Mouse (Mus musculus): Measurements from ENCODE around the gene Olfr154. TPM values are rescaled to one million over a fixed set of nuclear protein-coding genes. Genes with fewer than 3 reads are reported as not detected.
"Not testable (repeated sequence)": the region's sequence is repeated elsewhere in the genome, so short reads cannot be mapped to it uniquely, and the experiment has no call there.

Gene Olfr154
- polyA plus RNA-seq (2015; fragmentation: Nextera tagmentation; extraction: Ambion mirVana), result not detected in 2 replicates

DNA sequence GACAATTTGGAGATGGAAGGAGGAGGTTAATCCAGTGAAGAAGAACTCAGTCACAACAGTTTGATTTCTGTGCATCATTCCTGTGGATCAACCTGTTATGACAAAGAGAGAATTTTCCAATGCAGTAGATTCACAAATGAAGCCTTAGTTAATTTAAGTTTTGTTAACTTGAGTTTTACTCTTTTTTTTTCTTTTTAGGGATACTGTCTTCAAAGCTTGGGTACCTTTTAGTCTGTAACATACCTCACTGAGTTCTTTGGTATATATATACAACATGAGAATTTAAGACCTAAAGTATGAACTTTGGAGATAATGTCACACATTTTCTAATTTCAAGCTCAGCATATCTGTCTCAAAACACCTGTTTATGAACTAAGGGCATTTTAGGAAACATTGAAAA is at the start of gene Olfr154:
Gene Olfr154 (minus strand): TSS at position 101 of the 400 bp plus-strand sequence.
- H3K4me3 ChIP-seq (ENCODE audit: low read length); H3K27me3 ChIP-seq (ENCODE audit: control insufficient read depth, insufficient read depth, low read length); ATAC-seq (replicated peaks; ENCODE audit: extremely low read depth, insufficient read depth, low FRiP score); H3K36me3 ChIP-seq (ENCODE audit: control insufficient read depth, insufficient read depth); H3K9ac ChIP-seq (ENCODE audit: low read length); H3K27ac ChIP-seq (ENCODE audit: low read length); H3K4me2 ChIP-seq (ENCODE audit: low read depth, low read length); H3K4me1 ChIP-seq (ENCODE audit: control insufficient read depth, insufficient read depth, low read length); H3K9me3 ChIP-seq (replicated peaks; ENCODE audit: control insufficient read depth, low read length): not testable (repeated sequence)

DNA sequence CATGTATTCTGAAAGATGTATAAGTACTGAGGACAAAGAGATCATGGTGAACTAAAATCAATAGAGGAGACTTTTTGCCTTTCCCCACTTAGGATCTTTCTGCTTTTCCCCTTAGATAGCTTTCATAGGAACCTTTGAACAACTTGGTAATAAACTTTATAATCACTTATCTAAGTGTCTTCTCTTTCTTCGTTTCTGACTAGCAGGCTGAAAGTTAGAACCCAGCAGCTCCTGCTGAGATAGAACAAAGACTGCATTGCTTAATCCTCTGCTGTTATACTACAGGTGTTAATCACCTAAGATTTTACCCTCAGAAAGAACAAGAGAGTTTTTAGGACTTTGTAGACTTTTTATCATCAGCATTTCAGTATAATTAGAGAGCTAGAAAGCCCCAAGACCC is 46.9 kb upstream of the Olfr154 start:
- Histone ChIP-seq H3K27ac (ENCODE audit: low read length) (no peak overlapping the region), H3K4me3 (ENCODE audit: low read length) (no peak overlapping the region), H3K4me2 (ENCODE audit: low read depth, low read length) (no peak overlapping the region), H3K27me3 (ENCODE audit: control insufficient read depth, insufficient read depth, low read length) (no peaks in the 10 kb centered on the region), H3K36me3 (ENCODE audit: control insufficient read depth, insufficient read depth) (no peaks in the 10 kb centered on the region), H3K9ac (ENCODE audit: low read length) (no peak overlapping the region), H3K9me3 (replicated peaks; ENCODE audit: control insufficient read depth, low read length) (no peaks in the 10 kb centered on the region), H3K4me1 (ENCODE audit: control insufficient read depth, insufficient read depth, low read length) (no peaks in the 10 kb centered on the region)
- no peak for ATAC-seq (replicated peaks; ENCODE audit: extremely low read depth, insufficient read depth, low FRiP score)
- WGBS, result 31% methylated on average over 1 of the region's 1 CpGs

DNA sequence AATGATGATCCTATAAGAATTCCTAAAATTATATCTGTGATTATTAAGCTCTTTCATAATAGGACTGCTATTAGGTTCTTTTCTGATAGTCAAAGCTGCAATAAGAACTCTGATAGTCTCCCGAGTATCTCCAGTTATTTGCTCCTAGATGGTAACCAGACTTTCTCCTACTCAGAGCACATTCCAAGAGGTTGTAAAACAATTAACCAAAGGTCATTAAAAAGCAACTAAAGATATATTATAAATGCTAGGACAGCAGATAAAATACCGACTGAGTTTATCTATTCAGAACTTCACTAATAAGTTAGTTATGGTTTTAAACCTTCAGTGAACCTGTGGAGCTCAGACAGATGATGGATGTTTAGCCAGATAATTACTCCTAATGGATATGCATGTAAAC is 46.4 kb upstream of the Olfr154 start:
- WGBS, result 56% methylated on average over 2 of the region's 2 CpGs
- H3K9me3 ChIP-seq (replicated peaks; ENCODE audit: control insufficient read depth, low read length); ATAC-seq (replicated peaks; ENCODE audit: extremely low read depth, insufficient read depth, low FRiP score); H3K4me1 ChIP-seq (ENCODE audit: control insufficient read depth, insufficient read depth, low read length); H3K27me3 ChIP-seq (ENCODE audit: control insufficient read depth, insufficient read depth, low read length); H3K4me2 ChIP-seq (ENCODE audit: low read depth, low read length); H3K9ac ChIP-seq (ENCODE audit: low read length); H3K4me3 ChIP-seq (ENCODE audit: low read length); H3K27ac ChIP-seq (ENCODE audit: low read length); H3K36me3 ChIP-seq (ENCODE audit: control insufficient read depth, insufficient read depth): not testable (repeated sequence)

DNA sequence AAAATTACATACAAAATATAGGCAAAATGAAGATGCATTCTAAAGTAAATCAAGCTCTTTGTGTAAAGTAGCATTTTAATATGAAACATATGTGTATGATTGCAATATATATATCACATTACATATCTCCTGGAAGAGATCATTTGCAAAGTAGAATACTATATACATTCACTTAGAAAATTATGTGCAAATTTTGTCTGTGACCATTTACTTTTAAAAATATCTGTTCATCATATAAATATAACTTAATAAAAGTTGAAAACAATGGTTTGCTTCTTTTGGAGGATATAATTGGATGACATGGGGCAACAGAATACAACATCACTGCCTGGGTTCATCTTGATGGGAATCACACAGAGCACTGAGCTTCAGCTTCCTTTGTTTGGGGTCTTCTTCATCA is 24.9 kb upstream of the Olfr154 start, which contains the start of gene Olfr1008:
Gene Olfr1008 (plus strand): TSS at position 301 of the 400 bp plus-strand sequence.
- ATAC-seq (replicated peaks; ENCODE audit: extremely low read depth, insufficient read depth, low FRiP score), result no peak
- no peaks in the 10 kb centered on the region for H3K36me3 ChIP-seq (ENCODE audit: control insufficient read depth, insufficient read depth)
- no peak within 1 kb of the TSS for H3K27ac ChIP-seq (ENCODE audit: low read length)
- H3K4me2 ChIP-seq (ENCODE audit: low read depth, low read length), result no peak within 1 kb of the TSS
- H3K4me3 ChIP-seq (ENCODE audit: low read length), result no peak within 1 kb of the TSS
- H3K9ac ChIP-seq (ENCODE audit: low read length), result no peak within 1 kb of the TSS
- no peaks in the 10 kb centered on the region for H3K4me1 ChIP-seq (ENCODE audit: control insufficient read depth, insufficient read depth, low read length)
- no peaks in the 10 kb centered on the region for H3K9me3 ChIP-seq (replicated peaks; ENCODE audit: control insufficient read depth, low read length)
- H3K27me3 ChIP-seq (ENCODE audit: control insufficient read depth, insufficient read depth, low read length), result no peaks in the 10 kb centered on the region

DNA sequence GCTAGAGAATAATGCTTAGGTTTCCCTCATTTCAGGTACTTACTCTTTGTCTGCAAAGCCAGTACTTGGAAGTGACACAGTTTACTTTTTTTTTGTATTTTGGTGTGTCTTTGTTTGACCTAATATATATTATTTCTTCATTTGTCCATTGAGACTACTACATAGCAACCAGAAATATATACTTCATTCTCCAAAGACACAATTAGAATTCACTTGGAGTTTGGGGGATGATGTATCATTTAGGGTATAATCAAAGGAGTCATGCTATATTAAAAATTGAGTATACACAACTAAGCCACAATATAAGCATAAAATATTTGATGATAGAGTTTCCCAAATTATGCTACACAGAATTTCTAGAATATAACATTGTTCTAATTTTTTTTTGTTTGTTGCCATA is 14.4 kb upstream of the Olfr154 start, which contains the start of gene Olfr1006:
Gene Olfr1006 (minus strand): TSS at position 101 of the 400 bp plus-strand sequence.
- no peak within 1 kb of the TSS for H3K4me2 ChIP-seq (ENCODE audit: low read depth, low read length)
- H3K9ac ChIP-seq (ENCODE audit: low read length), result no peak within 1 kb of the TSS
- H3K27me3 ChIP-seq (ENCODE audit: control insufficient read depth, insufficient read depth, low read length), result no peaks in the 10 kb centered on the region
- no peaks in the 10 kb centered on the region for H3K36me3 ChIP-seq (ENCODE audit: control insufficient read depth, insufficient read depth)
- no peak within 1 kb of the TSS for H3K27ac ChIP-seq (ENCODE audit: low read length)
- no peak for ATAC-seq (replicated peaks; ENCODE audit: extremely low read depth, insufficient read depth, low FRiP score)
- no peaks in the 10 kb centered on the region for H3K9me3 ChIP-seq (replicated peaks; ENCODE audit: control insufficient read depth, low read length)
- no peak within 1 kb of the TSS for H3K4me3 ChIP-seq (ENCODE audit: low read length)
- no peaks in the 10 kb centered on the region for H3K4me1 ChIP-seq (ENCODE audit: control insufficient read depth, insufficient read depth, low read length)

DNA sequence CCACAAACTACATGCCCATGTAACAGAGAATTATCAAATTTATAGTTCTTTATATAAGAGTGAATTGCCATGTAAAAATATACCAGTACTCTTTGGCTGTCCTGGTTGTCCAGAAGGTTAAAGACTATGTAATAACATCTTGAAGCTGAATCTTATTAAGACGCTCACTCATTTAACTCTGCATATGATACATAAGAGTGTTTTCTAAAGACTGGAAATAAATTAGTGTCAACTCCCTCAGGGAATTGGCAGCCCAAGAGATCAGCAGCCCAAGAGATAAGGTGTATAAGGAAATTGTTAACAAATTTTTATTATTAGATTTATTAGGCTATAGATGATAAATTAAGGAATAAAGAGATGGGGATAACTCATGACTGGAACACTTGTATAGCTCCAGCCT is 13.7 kb downstream of the Olfr154 start, which contains the start of gene Olfr1002:
Gene Olfr1002 (minus strand): TSS at position 101 of the 400 bp plus-strand sequence.
- no peaks in the 10 kb centered on the region for H3K9me3 ChIP-seq (replicated peaks; ENCODE audit: control insufficient read depth, low read length)
- H3K4me2 ChIP-seq (ENCODE audit: low read depth, low read length), result no peak within 1 kb of the TSS
- no peak within 1 kb of the TSS for H3K27ac ChIP-seq (ENCODE audit: low read length)
- H3K4me3 ChIP-seq (ENCODE audit: low read length), result no peak within 1 kb of the TSS
- H3K9ac ChIP-seq (ENCODE audit: low read length), result no peak within 1 kb of the TSS
- WGBS, result 86% methylated on average over 1 of the region's 1 CpGs
- no peaks in the 10 kb centered on the region for H3K4me1 ChIP-seq (ENCODE audit: control insufficient read depth, insufficient read depth, low read length)
- no peak for ATAC-seq (replicated peaks; ENCODE audit: extremely low read depth, insufficient read depth, low FRiP score)
- H3K36me3 ChIP-seq (ENCODE audit: control insufficient read depth, insufficient read depth), result no peaks in the 10 kb centered on the region
- no peaks in the 10 kb centered on the region for H3K27me3 ChIP-seq (ENCODE audit: control insufficient read depth, insufficient read depth, low read length)

Other genes with a start within 250 kb of the Olfr154 start
- not detected in 2 replicates for gene Olfr993, start 249.6 kb downstream of the Olfr154 start, polyA plus RNA-seq (2015; fragmentation: Nextera tagmentation; extraction: Ambion mirVana)
- not detected in 2 replicates for gene Olfr994, start 228.0 kb downstream of the Olfr154 start, polyA plus RNA-seq (2015; fragmentation: Nextera tagmentation; extraction: Ambion mirVana)
- gene Olfr995, start 220.8 kb downstream of the Olfr154 start, polyA plus RNA-seq (2015; fragmentation: Nextera tagmentation; extraction: Ambion mirVana), result not detected in 2 replicates
- gene 4833423E24Rik, start 145.4 kb downstream of the Olfr154 start, polyA plus RNA-seq (2015; fragmentation: Nextera tagmentation; extraction: Ambion mirVana), result 0.15 and 0.29 TPM in 2 replicates
- not detected in 2 replicates for gene Olfr996, start 85.2 kb downstream of the Olfr154 start, polyA plus RNA-seq (2015; fragmentation: Nextera tagmentation; extraction: Ambion mirVana)
- not detected in 2 replicates for gene Olfr998, start 75.5 kb downstream of the Olfr154 start, polyA plus RNA-seq (2015; fragmentation: Nextera tagmentation; extraction: Ambion mirVana)
- not detected in 2 replicates for gene Olfr1000, start 52.6 kb downstream of the Olfr154 start, polyA plus RNA-seq (2015; fragmentation: Nextera tagmentation; extraction: Ambion mirVana)
- not detected in 2 replicates for gene Olfr1002, start 13.8 kb downstream of the Olfr154 start, polyA plus RNA-seq (2015; fragmentation: Nextera tagmentation; extraction: Ambion mirVana)
- not detected in 2 replicates for gene Olfr1006, start 14.3 kb upstream of the Olfr154 start, polyA plus RNA-seq (2015; fragmentation: Nextera tagmentation; extraction: Ambion mirVana)
- not detected in 2 replicates for gene Olfr1008, start 25.0 kb upstream of the Olfr154 start, polyA plus RNA-seq (2015; fragmentation: Nextera tagmentation; extraction: Ambion mirVana)
- gene Olfr1009, start 51.0 kb upstream of the Olfr154 start, polyA plus RNA-seq (2015; fragmentation: Nextera tagmentation; extraction: Ambion mirVana), result not detected in 2 replicates
- not detected in 2 replicates for gene Olfr1012, start 98.3 kb upstream of the Olfr154 start, polyA plus RNA-seq (2015; fragmentation: Nextera tagmentation; extraction: Ambion mirVana)
- not detected in 2 replicates for gene Olfr1013, start 102.6 kb upstream of the Olfr154 start, polyA plus RNA-seq (2015; fragmentation: Nextera tagmentation; extraction: Ambion mirVana)
- gene Olfr1014, start 108.3 kb upstream of the Olfr154 start, polyA plus RNA-seq (2015; fragmentation: Nextera tagmentation; extraction: Ambion mirVana), result not detected in 2 replicates
- not detected in 2 replicates for gene Olfr1015, start 117.6 kb upstream of the Olfr154 start, polyA plus RNA-seq (2015; fragmentation: Nextera tagmentation; extraction: Ambion mirVana)
- gene Olfr1016, start 138.1 kb upstream of the Olfr154 start, polyA plus RNA-seq (2015; fragmentation: Nextera tagmentation; extraction: Ambion mirVana), result not detected in 2 replicates
- not detected in 2 replicates for gene Olfr1018, start 154.0 kb upstream of the Olfr154 start, polyA plus RNA-seq (2015; fragmentation: Nextera tagmentation; extraction: Ambion mirVana)
- gene Olfr1019, start 181.0 kb upstream of the Olfr154 start, polyA plus RNA-seq (2015; fragmentation: Nextera tagmentation; extraction: Ambion mirVana), result not detected in 2 replicates
- gene Olfr1020, start 182.6 kb upstream of the Olfr154 start, polyA plus RNA-seq (2015; fragmentation: Nextera tagmentation; extraction: Ambion mirVana), result not detected in 2 replicates
- not detected in 2 replicates for gene Olfr1022, start 204.1 kb upstream of the Olfr154 start, polyA plus RNA-seq (2015; fragmentation: Nextera tagmentation; extraction: Ambion mirVana)
- not detected in 2 replicates for gene Olfr1023, start 221.2 kb upstream of the Olfr154 start, polyA plus RNA-seq (2015; fragmentation: Nextera tagmentation; extraction: Ambion mirVana)
- not detected in 2 replicates for gene Olfr1024, start 240.6 kb upstream of the Olfr154 start, polyA plus RNA-seq (2015; fragmentation: Nextera tagmentation; extraction: Ambion mirVana)

All from heart, embryonic 16.5 days (tissue).